Mouse (Mus musculus) kidney, adult 2 months (tissue): ENCODE measurements around the gene Mylk.

Experiments
- CTCF ChIP-seq: fragments of 200-500 bp; conservative IDR thresholded peaks from 2 replicates; pipeline ENCODE4 v1.5.1; 2011; ENCODE audit warnings: low read depth, mild to moderate bottlenecking, control low read depth, low read length, moderate library complexity, mixed read lengths; ENCODE audit not compliant: insufficient read depth, insufficient read length
- POLR2A ChIP-seq: fragments of 200-500 bp; IDR thresholded peaks from one replicate; pipeline ENCODE4 v1.6.1; 2011; ENCODE audit warnings: low read depth, low read length, control low read depth

- TF ChIP-seq POLR2A, result no peak
- TF ChIP-seq CTCF, result peak; percentile 43
Measured at GRCm38 (mm10) chr16:34711481-34711880, 33.5 kb upstream of the Mylk start.
